13 mouse cellular contexts compared by ENCODE assay signal in the genomic region with DNA sequence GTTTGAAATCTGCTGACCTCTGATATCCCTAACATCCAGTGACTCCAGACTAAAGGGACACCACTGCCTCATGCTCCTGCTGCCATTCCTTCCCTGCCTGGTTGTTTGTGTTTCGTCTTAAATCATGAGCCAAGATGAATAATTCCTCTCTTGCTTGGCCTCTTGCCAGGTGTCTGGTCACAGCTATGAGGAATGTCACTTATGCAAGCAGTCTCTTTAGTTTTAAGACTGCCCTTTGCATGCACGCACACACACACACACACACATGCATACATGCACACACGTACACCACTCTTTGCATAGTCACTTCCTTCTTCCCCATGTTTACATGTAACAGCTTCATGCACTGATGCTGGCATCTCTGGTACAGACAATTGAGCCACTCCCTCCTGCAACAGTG.
DNase-seq lines count a peak whose midpoint lies in the region; ATAC-seq and TF ChIP-seq lines count a peak whose summit lies in the region.
"Had no signal": no experiment of that assay in that cellular context is flagged by ENCODE, and none has a peak within 500 bp of the region (broad histone marks: within the 10 kb centered on the region; RNA-seq: fewer than 3 reads in every experiment).

No protein-coding gene starts in this region.

- no peak overlapping the region for H3K4me2 ChIP-seq in forebrain, postnatal 0 days (ENCODE audit: low read depth)
- no peak overlapping the region for H3K4me2 ChIP-seq in forebrain, embryonic 13.5 days
- H3K4me2 ChIP-seq in lung, embryonic 14.5 days: no peak overlapping the region
- H3K4me2 ChIP-seq: forebrain, embryonic 12.5 days; hindbrain, embryonic 15.5 days; limb, embryonic 15.5 days had no signal

- no peak overlapping the region for H3K9ac ChIP-seq in forebrain, postnatal 0 days
- no peak overlapping the region for H3K9ac ChIP-seq in forebrain, embryonic 13.5 days
- H3K9ac ChIP-seq in lung, embryonic 14.5 days: no peak overlapping the region
- no peak overlapping the region for H3K9ac ChIP-seq in liver, adult 2 months (ENCODE audit: low read depth, low read length)
- H3K9ac ChIP-seq: forebrain, embryonic 12.5 days; hindbrain, embryonic 15.5 days; limb, embryonic 15.5 days had no signal

- no peak for TF ChIP-seq CTCF in forebrain, postnatal 0 days (IDR thresholded peaks at IDR 0.05; ENCODE audit: low read depth)
- TF ChIP-seq CTCF in lung, embryonic 14.5 days (IDR thresholded peaks at IDR 0.05; ENCODE audit: low read depth): no peak
- TF ChIP-seq CTCF in lung, adult 2 months (IDR thresholded peaks at IDR 0.05; ENCODE audit: insufficient read depth, low read length): no peak
- no peak for TF ChIP-seq CTCF in liver, adult 2 months (IDR thresholded peaks at IDR 0.05; ENCODE audit: low read depth, low read length)

- no peak for ATAC-seq in forebrain, postnatal 0 days
- ATAC-seq in forebrain, embryonic 13.5 days: no peak
- peak; percentile 92 for ATAC-seq in lung, embryonic 14.5 days (ENCODE audit: insufficient read depth)
- ATAC-seq: Patski had no signal

- no peak for TF ChIP-seq POLR2A in lung, adult 2 months (IDR thresholded peaks at IDR 0.05; ENCODE audit: borderline replicate concordance, extremely low read depth, low read depth, low read length)
- no peak for TF ChIP-seq POLR2A in liver, adult 2 months (IDR thresholded peaks at IDR 0.05; ENCODE audit: extremely low read depth, insufficient read depth, low read length)

- H3K9me3 ChIP-seq in forebrain, postnatal 0 days (ENCODE audit: low read length): no peaks in the 10 kb centered on the region
- H3K9me3 ChIP-seq in forebrain, embryonic 13.5 days (replicated peaks): no peaks in the 10 kb centered on the region
- no peaks in the 10 kb centered on the region for H3K9me3 ChIP-seq in lung, embryonic 14.5 days (ENCODE audit: low read depth, low read length)
- H3K9me3 ChIP-seq: forebrain, embryonic 12.5 days; hindbrain, embryonic 15.5 days; limb, embryonic 15.5 days had no signal

- H3K36me3 ChIP-seq in forebrain, postnatal 0 days (ENCODE audit: insufficient read depth): no peaks in the 10 kb centered on the region
- no peaks in the 10 kb centered on the region for H3K36me3 ChIP-seq in forebrain, embryonic 13.5 days (ENCODE audit: poor library complexity, severe bottlenecking)
- no peaks in the 10 kb centered on the region for H3K36me3 ChIP-seq in lung, embryonic 14.5 days (ENCODE audit: insufficient read depth)
- H3K36me3 ChIP-seq in liver, adult 2 months (ENCODE audit: control insufficient read depth, insufficient read depth, low read length): no peaks in the 10 kb centered on the region
- H3K36me3 ChIP-seq: forebrain, embryonic 12.5 days; hindbrain, embryonic 15.5 days; limb, embryonic 15.5 days had no signal

- no peaks in the 10 kb centered on the region for H3K79me2 ChIP-seq in liver, adult 2 months (ENCODE audit: control insufficient read depth, insufficient read depth, low read length)

- no peak overlapping the region for H3K4me3 ChIP-seq in forebrain, postnatal 0 days (ENCODE audit: low read depth, low read length)
- H3K4me3 ChIP-seq in forebrain, embryonic 13.5 days: no peak overlapping the region
- no peak overlapping the region for H3K4me3 ChIP-seq in lung, embryonic 14.5 days (ENCODE audit: low read depth, low read length)
- no peak overlapping the region for H3K4me3 ChIP-seq in lung, adult 2 months (replicated peaks; ENCODE audit: extremely low read depth, low read depth, low read length)
- H3K4me3 ChIP-seq in liver, adult 2 months (ENCODE audit: insufficient read depth, low read depth, low read length): no peak overlapping the region
- H3K4me3 ChIP-seq: forebrain, embryonic 12.5 days; hindbrain, embryonic 15.5 days; limb, embryonic 15.5 days had no signal

- H3K27ac ChIP-seq in forebrain, postnatal 0 days (ENCODE audit: low read depth, low read length): no peak overlapping the region
- H3K27ac ChIP-seq in forebrain, embryonic 13.5 days: no peak overlapping the region
- no peak overlapping the region for H3K27ac ChIP-seq in lung, embryonic 14.5 days (ENCODE audit: low read depth)
- H3K27ac ChIP-seq in liver, adult 2 months (replicated peaks; ENCODE audit: insufficient read depth, low read depth, low read length): no peak overlapping the region
- H3K27ac ChIP-seq: forebrain, embryonic 12.5 days; hindbrain, embryonic 15.5 days; limb, embryonic 15.5 days had no signal

- H3K27me3 ChIP-seq in forebrain, postnatal 0 days (ENCODE audit: insufficient read depth, low read length): no peaks in the 10 kb centered on the region
- H3K27me3 ChIP-seq in forebrain, embryonic 13.5 days: no peaks in the 10 kb centered on the region
- no peaks in the 10 kb centered on the region for H3K27me3 ChIP-seq in lung, embryonic 14.5 days (ENCODE audit: insufficient read depth, low read length)
- no peaks in the 10 kb centered on the region for H3K27me3 ChIP-seq in liver, adult 2 months (ENCODE audit: control insufficient read depth, insufficient read depth, low read length)
- H3K27me3 ChIP-seq: hindbrain, embryonic 15.5 days; limb, embryonic 15.5 days; Patski had no signal

- DNase-seq in forebrain, postnatal 0 days: peak; percentile 22
- DNase-seq in lung, embryonic 14.5 days: peak; percentile 88
- no peak for DNase-seq in lung, adult 2 months
- DNase-seq in adipocyte (ENCODE audit: low spot score): peak; percentile 52
- peak; percentile 21 for DNase-seq in liver, adult 2 months (ENCODE audit: extremely low read depth, low read depth, low spot score)
- DNase-seq in right cerebral cortex, adult 18-20 months: no peak
- DNase-seq in frontal cortex, postnatal 14 days (ENCODE audit: low spot score in 2 of 2): no peak
- DNase-seq: layer of hippocampus, adult 9-11 months had no signal

- 46% methylated on average over 3 of the region's 3 CpGs for WGBS in forebrain, postnatal 0 days
- WGBS in forebrain, embryonic 13.5 days: 58% methylated on average over 3 of the region's 3 CpGs
- 21% methylated on average over 3 of the region's 3 CpGs for WGBS in lung, embryonic 14.5 days
- 44% methylated on average over 3 of the region's 3 CpGs for WGBS in lung, adult 2 months
- 74% methylated on average over 3 of the region's 3 CpGs for WGBS in liver, adult 2 months

- H3K4me1 ChIP-seq in forebrain, postnatal 0 days (ENCODE audit: insufficient read depth): no peaks in the 10 kb centered on the region
- peaks cover 7% of the 10 kb centered on the region for H3K4me1 ChIP-seq in forebrain, embryonic 13.5 days
- H3K4me1 ChIP-seq in lung, embryonic 14.5 days (ENCODE audit: insufficient read depth): no peaks in the 10 kb centered on the region
- H3K4me1 ChIP-seq in lung, adult 2 months (ENCODE audit: control insufficient read depth, insufficient read depth, low read length): no peaks in the 10 kb centered on the region
- H3K4me1 ChIP-seq in liver, adult 2 months (ENCODE audit: control insufficient read depth, insufficient read depth, low read length): no peaks in the 10 kb centered on the region
- H3K4me1 ChIP-seq: hindbrain, embryonic 15.5 days; limb, embryonic 15.5 days had no signal

Comparison
In these comparisons a context has a peak if more than half of its experiments do, and no peak if none do; other contexts are left out.
1. DNase-seq: peak in forebrain, postnatal 0 days (single experiment), lung, embryonic 14.5 days (single experiment), adipocyte (single experiment) and liver, adult 2 months (single experiment); none in lung, adult 2 months (single experiment), right cerebral cortex, adult 18-20 months (single experiment) and frontal cortex, postnatal 14 days (0 of 2).